Mouse (Mus musculus): ENCODE measurements around the gene Nif3l1. TPM values are rescaled to one million over a fixed set of nuclear protein-coding genes. Genes with fewer than 3 reads are reported as not detected.

The Nif3l1 gene
- total and polyA plus RNA-seq, 3 experiments, result 28.5 to 32.8 TPM; not detected in 1

GRCm38 (mm10) chr1:58395341-58395740 lies 49.6 kb upstream of the Nif3l1 start:
- H3K36me3 ChIP-seq (ENCODE audit: control insufficient read depth in 1 of 2, insufficient read depth in 2 of 2, low read length in 2 of 2), result peaks cover 28 to 47% of the 10 kb centered on the region in 2 experiments
- no peaks in the 10 kb centered on the region for H3K27me3 ChIP-seq (ENCODE audit: control insufficient read depth in 1 of 2, insufficient read depth in 2 of 2, low read length in 2 of 2)
- H3K4me1 ChIP-seq (ENCODE audit: control insufficient read depth in 1 of 2, insufficient read depth in 2 of 2, low read length in 2 of 2), result peaks cover 11% of the 10 kb centered on the region in 2 experiments
- no peaks in the 10 kb centered on the region for H3K9me3 ChIP-seq (replicated peaks; ENCODE audit: insufficient read depth, low read length)
- peak; percentile 57 for DNase-seq (ENCODE audit: low read depth, low spot score)
- peaks cover 34% of the 10 kb centered on the region for H3K79me2 ChIP-seq (ENCODE audit: control insufficient read depth, insufficient read depth, low read length, poor library complexity)
- H3K4me3 ChIP-seq (ENCODE audit: control insufficient read depth in 1 of 2, insufficient read depth in 1 of 2, low read depth in 2 of 2, low read length in 2 of 2), result no peak overlapping the region
- H3K9ac ChIP-seq (ENCODE audit: control insufficient read depth, low read depth, low read length, poor library complexity, severe bottlenecking), result no peak overlapping the region
- no peak for TF ChIP-seq MAZ (IDR thresholded peaks at IDR 0.05; ENCODE audit: low read depth, low read length)
- no peak for TF ChIP-seq MYB (IDR thresholded peaks at IDR 0.05; ENCODE audit: low read depth, low read length)
- peak in 1 of 3 experiments; percentile 20; a peak in 1 of 6 replicates for TF ChIP-seq CTCF (IDR thresholded peaks at IDR 0.05 in 2 of 3, conservative IDR thresholded peaks at IDR 0.05 in 1 of 3; ENCODE audit: control insufficient read depth in 1 of 3, insufficient read depth in 1 of 3, low read depth in 2 of 3, low read length in 3 of 3, poor library complexity in 1 of 3, severe bottlenecking in 1 of 3)
- TF ChIP-seq USF1 (IDR thresholded peaks at IDR 0.05; ENCODE audit: low read depth, low read length), result no peak
- H3K27ac ChIP-seq (ENCODE audit: control insufficient read depth, low read depth, low read length), result no peak overlapping the region

- Histone ChIP-seq H3K9me3 (replicated peaks; ENCODE audit: insufficient read depth, low read length) (no peaks in the 10 kb centered on the region), H3K27me3 (ENCODE audit: control insufficient read depth in 1 of 2, insufficient read depth in 2 of 2, low read length in 2 of 2) (no peaks in the 10 kb centered on the region), H3K4me1 (ENCODE audit: control insufficient read depth in 1 of 2, insufficient read depth in 2 of 2, low read length in 2 of 2) (peaks cover 11% of the 10 kb centered on the region in 2 experiments), H3K36me3 (ENCODE audit: control insufficient read depth in 1 of 2, insufficient read depth in 2 of 2, low read length in 2 of 2) (peaks cover 28 to 54% of the 10 kb centered on the region in 2 experiments), H3K79me2 (ENCODE audit: control insufficient read depth, insufficient read depth, low read length, poor library complexity) (peaks cover 34% of the 10 kb centered on the region), H3K4me3 (ENCODE audit: control insufficient read depth in 1 of 2, insufficient read depth in 1 of 2, low read depth in 2 of 2, low read length in 2 of 2) (no peak overlapping the region), H3K27ac (ENCODE audit: control insufficient read depth, low read depth, low read length) (no peak overlapping the region), H3K9ac (ENCODE audit: control insufficient read depth, low read depth, low read length, poor library complexity, severe bottlenecking) (no peak overlapping the region)
- TF ChIP-seq RAD21 (IDR thresholded peaks at IDR 0.05; ENCODE audit: low read depth, low read length) (peak; percentile 12), KAT2A (conservative IDR thresholded peaks at IDR 0.05; ENCODE audit: low read depth, low read length) (no peak), TBP (IDR thresholded peaks at IDR 0.05; ENCODE audit: low read depth, low read length) (no peak), CHD2 (IDR thresholded peaks at IDR 0.05; ENCODE audit: low read length) (no peak), POLR2AphosphoS2 (IDR thresholded peaks at IDR 0.05; ENCODE audit: low read length) (no peak), SMC3 (IDR thresholded peaks at IDR 0.05; ENCODE audit: low read depth, low read length) (peak; percentile 22; the same call in 1 of the 2 replicates), NRF1 (IDR thresholded peaks at IDR 0.05; ENCODE audit: insufficient read depth, low read depth, low read length, poor library complexity, severe bottlenecking) (no peak), BHLHE40 (IDR thresholded peaks at IDR 0.05; ENCODE audit: borderline replicate concordance, low read depth, low read length) (no peak), NELFE (IDR thresholded peaks at IDR 0.05; ENCODE audit: low read depth, low read length) (no peak), JUND (IDR thresholded peaks at IDR 0.05; ENCODE audit: low read depth, low read length) (no peak), GATA1 (IDR thresholded peaks at IDR 0.05; ENCODE audit: low read depth, low read length) (0 out of 2 replicates have a peak, but pooled peaks have one; percentile 6), GABPA (IDR thresholded peaks at IDR 0.05; ENCODE audit: low read depth, low read length) (no peak), UBTF (IDR thresholded peaks at IDR 0.05; ENCODE audit: borderline replicate concordance, insufficient read depth, low read depth, low read length) (no peak), ETS1 (IDR thresholded peaks at IDR 0.05; ENCODE audit: low read depth, low read length) (no peak), SIN3A (IDR thresholded peaks at IDR 0.05; ENCODE audit: low read length) (no peak), CTCF (IDR thresholded peaks at IDR 0.05 in 2 of 3, conservative IDR thresholded peaks at IDR 0.05 in 1 of 3; ENCODE audit: control insufficient read depth in 1 of 3, insufficient read depth in 1 of 3, low read depth in 2 of 3, low read length in 3 of 3, poor library complexity in 1 of 3, severe bottlenecking in 1 of 3) (peak in 2 of 3 experiments; percentile 9 to 40; a peak in 3 of 6 replicates), MAX (IDR thresholded peaks at IDR 0.05; ENCODE audit: low read length) (no peak), MYC (IDR thresholded peaks at IDR 0.05; ENCODE audit: low read depth, low read length) (no peak)
- DNase-seq (ENCODE audit: low read depth, low spot score), result peak; percentile 47
These were observed 48.8 kb upstream of the Nif3l1 start for GRCm38 (mm10) chr1:58396179-58396578.
